Mouse (Mus musculus): ENCODE measurements at regions not wholly inside any gene's neighbourhood (a gene's known extent, or its start where the extent isn't known, plus 50 kb on each side); places are given as distances from the start of the nearest gene placed in this dataset.
A peak's percentile ranks its signal among the peaks of the same experiment; 100 is the strongest.

DNA sequence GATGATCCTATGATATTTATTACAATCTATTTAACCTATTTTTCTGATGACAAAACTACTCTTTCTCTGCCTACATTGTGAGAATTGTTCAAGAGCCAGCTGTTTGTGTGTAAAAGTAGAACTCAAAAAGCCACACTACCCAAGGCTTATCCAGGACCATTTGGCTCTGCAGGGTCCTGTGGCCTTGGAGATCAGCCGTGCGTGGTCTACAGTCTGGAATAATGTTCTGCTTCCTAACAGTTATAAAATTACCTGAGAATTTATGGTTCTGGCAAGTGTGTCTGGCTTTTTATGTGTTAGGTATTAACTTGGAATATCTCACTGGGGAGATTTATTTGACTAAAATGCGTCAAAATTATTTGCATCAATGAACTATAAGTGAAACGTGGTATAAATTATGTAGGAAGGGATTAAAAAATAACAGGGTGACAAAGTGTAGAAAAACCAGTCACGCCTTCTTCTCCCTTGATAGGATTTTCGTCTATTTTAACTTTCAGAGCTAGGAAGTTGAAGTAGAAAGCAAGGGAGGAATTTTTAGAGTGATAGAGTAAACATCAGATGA is 1789.0 kb upstream of the Gm7489 start:
- no peak for DNase-seq (ENCODE audit: low spot score in 2 of 2)

DNA sequence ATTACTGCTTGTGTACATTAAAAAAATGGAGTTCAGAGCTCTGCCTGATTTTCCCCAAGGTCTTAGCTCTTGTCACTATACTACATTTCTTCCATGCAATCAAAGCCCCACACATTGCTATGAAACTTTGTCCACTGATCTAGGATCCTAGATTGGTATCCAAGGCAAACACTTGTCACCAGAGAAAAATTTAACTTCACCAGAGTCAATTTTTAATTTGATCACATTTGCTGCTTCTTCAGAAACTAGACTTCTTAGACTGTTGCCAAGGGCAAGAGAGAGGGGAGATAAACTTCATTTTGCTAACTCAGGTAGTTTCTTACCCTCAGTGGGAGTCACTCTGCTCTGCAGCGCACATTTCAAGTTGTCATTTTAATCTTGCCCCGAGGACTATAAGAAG is 1775.9 kb upstream of the Gm7489 start:
- no peak for DNase-seq (ENCODE audit: low spot score in 2 of 2)

GRCm38 (mm10) chr15:52114368-52115036 is 1770.2 kb upstream of the Gm7489 start:
- DNase-seq (ENCODE audit: low spot score in 2 of 2) = no peak

GRCm38 (mm10) chr15:52136693-52137092 is 1748.0 kb upstream of the Gm7489 start:
- no peak for DNase-seq (ENCODE audit: low spot score in 2 of 2)

GRCm38 (mm10) chr15:52153421-52153820 is 1731.3 kb upstream of the Gm7489 start:
- DNase-seq (ENCODE audit: low spot score in 2 of 2) = no peak

- no peak for DNase-seq (ENCODE audit: low spot score in 2 of 2)
Observed at GRCm38 (mm10) chr15:52155784-52156183, 1728.9 kb upstream of the Gm7489 start.

- no peak for DNase-seq (ENCODE audit: low spot score in 2 of 2)
Observed at GRCm38 (mm10) chr15:52156779-52157178, 1727.9 kb upstream of the Gm7489 start.

GRCm38 (mm10) chr15:52160181-52161088 is 1724.3 kb upstream of the Gm7489 start:
- DNase-seq (ENCODE audit: low spot score in 2 of 2) = peak in 1 of 2 experiments; percentile 31

- no peak for DNase-seq (ENCODE audit: low spot score in 2 of 2)
Observed at GRCm38 (mm10) chr15:52161089-52161442, 1723.6 kb upstream of the Gm7489 start.

- no peak for DNase-seq (ENCODE audit: low spot score in 2 of 2)
Observed at GRCm38 (mm10) chr15:52161568-52162316, 1723.0 kb upstream of the Gm7489 start.

DNA sequence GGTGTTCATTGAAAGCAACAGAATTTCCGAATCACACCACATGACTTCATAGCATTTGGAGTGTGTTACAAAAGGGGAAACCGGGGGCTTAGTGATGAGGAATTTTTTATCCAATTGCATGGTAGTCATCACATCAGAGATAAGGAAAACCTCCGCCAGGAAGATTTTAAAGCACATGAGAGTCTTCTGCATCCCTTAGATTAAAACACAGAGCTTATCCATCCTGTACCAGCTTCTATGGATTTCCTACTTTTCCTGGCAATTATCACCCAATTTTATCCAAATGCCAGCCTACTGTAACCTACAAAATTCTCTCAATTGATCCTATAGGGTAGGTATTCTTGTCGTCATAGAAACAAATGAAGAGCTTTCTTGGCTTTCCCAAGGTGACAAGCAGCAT is 1718.6 kb upstream of the Gm7489 start:
- no peak for DNase-seq (ENCODE audit: low spot score in 2 of 2)

- no peak for DNase-seq (ENCODE audit: low spot score in 2 of 2)
Observed at GRCm38 (mm10) chr15:52166595-52167443, 1717.9 kb upstream of the Gm7489 start.

DNA sequence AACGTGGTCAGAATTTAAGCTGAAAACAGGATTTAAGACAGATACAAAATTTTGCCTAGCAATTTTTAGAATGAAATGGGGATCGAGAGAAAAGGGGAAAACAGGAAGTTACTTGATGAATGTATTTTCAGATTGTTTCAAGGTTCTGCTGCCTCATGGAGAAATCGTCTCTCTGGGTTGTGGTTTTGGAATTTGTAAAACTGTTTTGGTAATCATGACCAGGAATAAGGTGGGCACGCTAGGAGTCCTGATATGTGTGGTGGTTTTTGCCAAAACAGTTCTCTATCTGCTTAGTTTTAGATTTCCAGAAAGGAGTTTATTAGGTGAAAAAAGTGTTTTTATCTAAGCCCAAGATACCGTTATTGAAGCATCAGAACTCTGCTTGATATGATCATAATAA is 1716.9 kb upstream of the Gm7489 start:
- DNase-seq (ENCODE audit: low spot score in 2 of 2) = no peak

- no peak for DNase-seq (ENCODE audit: low spot score in 2 of 2)
Observed at GRCm38 (mm10) chr15:52176951-52177350, 1707.8 kb upstream of the Gm7489 start.

- no peak for DNase-seq (ENCODE audit: low spot score in 2 of 2)
Observed at GRCm38 (mm10) chr15:52178668-52179067, 1706.0 kb upstream of the Gm7489 start.

DNA sequence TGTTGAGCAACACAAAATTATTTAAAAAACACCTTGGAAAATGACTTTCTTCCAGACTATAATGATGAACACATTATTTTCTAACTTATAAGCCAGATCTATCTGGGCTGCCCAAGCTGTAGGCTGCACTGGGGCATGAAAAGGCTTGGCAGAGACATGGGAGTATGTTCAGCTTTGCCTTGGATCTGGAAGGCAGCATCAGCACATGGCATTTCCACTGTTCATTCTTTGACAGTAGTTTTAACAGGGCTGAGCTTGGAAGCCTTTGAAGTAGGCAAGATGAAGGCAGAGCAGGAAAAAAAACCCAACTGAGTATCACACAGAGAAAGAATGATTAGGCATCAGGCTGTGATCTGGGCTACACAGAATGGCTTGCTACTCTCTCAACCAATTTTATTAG is 1705.3 kb upstream of the Gm7489 start:
- DNase-seq (ENCODE audit: low spot score in 2 of 2) = no peak

- DNase-seq (ENCODE audit: low spot score in 2 of 2) = no peak
Observed at GRCm38 (mm10) chr15:52191176-52191575, 1693.5 kb upstream of the Gm7489 start.

GRCm38 (mm10) chr15:52207271-52207670 is 1677.4 kb upstream of the Gm7489 start:
- no peak for DNase-seq (ENCODE audit: low spot score in 2 of 2)

GRCm38 (mm10) chr15:52232442-52232841 is 1652.3 kb upstream of the Gm7489 start:
- no peak for DNase-seq (ENCODE audit: low spot score in 2 of 2)

DNA sequence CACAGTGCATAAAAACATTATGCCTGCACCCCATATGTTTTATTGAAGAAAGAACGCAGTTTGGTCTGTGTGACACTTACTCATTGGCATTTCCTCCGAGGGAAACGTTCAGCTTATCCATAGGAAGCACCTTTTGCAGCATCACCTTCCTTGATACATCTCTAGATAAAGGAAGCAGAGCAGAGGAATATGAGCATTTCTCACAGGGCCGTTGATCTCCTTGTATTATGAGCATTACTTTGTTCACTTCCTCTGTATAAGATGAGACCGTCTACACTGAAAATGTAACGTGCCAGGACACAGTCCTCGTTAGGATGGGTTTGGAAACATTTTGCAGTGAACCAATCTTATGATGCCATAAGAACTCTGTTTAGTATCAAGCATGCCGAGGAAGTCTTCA is 1648.5 kb upstream of the Gm7489 start:
- DNase-seq (ENCODE audit: low spot score in 2 of 2) = no peak

GRCm38 (mm10) chr15:52242890-52243289 is 1641.8 kb upstream of the Gm7489 start:
- DNase-seq (ENCODE audit: low spot score in 2 of 2) = no peak

All from spleen, postnatal 14 days (tissue).